Mouse (Mus musculus) midbrain, postnatal 0 days (tissue): ENCODE data around the gene Car7. TPM values are rescaled to one million over a fixed set of nuclear protein-coding genes. Genes with fewer than 3 reads are reported as not detected.
A peak's percentile ranks its signal among the peaks of the same experiment; 100 is the strongest.
"Not testable (repeated sequence)": the region's sequence is repeated elsewhere in the genome, so short reads cannot be mapped to it uniquely, and the experiment has no call there.

Experiments used
- ATAC-seq: fragments of 200-750 bp; cut with Nextera tagmentation; 2 replicates; pipeline ENCODE4 v1.8.0; 2017; ENCODE audit warnings: moderate number of reproducible peaks, mild to moderate bottlenecking, moderate TSS enrichment, moderate library complexity; ENCODE audit not compliant: low FRiP score
- DNase-seq: peaks from one replicate; pipeline ENCODE4 v3.0.0-alpha.2; 2015; ENCODE audit warnings: low spot score
- H3K27ac ChIP-seq: fragments of 300-500 bp; sonication (generic); 2 replicates; pipeline ENCODE4 v1.5.1; 2014; ENCODE audit warnings: low read depth, mild to moderate bottlenecking, low read length, mixed read lengths
- H3K27me3 ChIP-seq: fragments of 300-500 bp; sonication (generic); 2 replicates; pipeline ENCODE4 v1.6.1; 2014; ENCODE audit warnings: low read length, control low read depth, mixed read lengths; ENCODE audit not compliant: insufficient read depth
- H3K36me3 ChIP-seq: fragments of 300-500 bp; sonication (generic); 2 replicates; pipeline ENCODE4 v1.6.1; 2014; ENCODE audit warnings: low read length, control low read depth, mixed read lengths; ENCODE audit not compliant: insufficient read depth
- H3K4me1 ChIP-seq: fragments of 300-500 bp; sonication (generic); 2 replicates; pipeline ENCODE4 v1.6.1; 2014; ENCODE audit warnings: mild to moderate bottlenecking, control low read depth, antibody characterized with exemption, low read length, mixed read lengths; ENCODE audit not compliant: insufficient read depth
- H3K4me2 ChIP-seq: fragments of 300-500 bp; sonication (generic); 2 replicates; pipeline ENCODE4 v1.6.1; 2014; ENCODE audit warnings: low read depth, mild to moderate bottlenecking, low read length, mixed read lengths; ENCODE audit not compliant: poor library complexity, severe bottlenecking
- H3K4me3 ChIP-seq: fragments of 300-500 bp; sonication (generic); 2 replicates; pipeline ENCODE4 v1.5.1; 2014; ENCODE audit warnings: low read depth, mild to moderate bottlenecking, low read length, moderate library complexity
- H3K9ac ChIP-seq: fragments of 300-500 bp; sonication (generic); replicated peaks from 2 replicates; pipeline ENCODE4 v1.6.1; 2014; ENCODE audit warnings: mild to moderate bottlenecking, low read length, moderate library complexity, mixed read lengths; ENCODE audit not compliant: poor library complexity, severe bottlenecking
- H3K9me3 ChIP-seq: fragments of 300-500 bp; sonication (generic); 2 replicates; pipeline ENCODE4 v1.6.1; 2016; ENCODE audit warnings: low read length, control low read depth
- CTCF ChIP-seq: IDR thresholded peaks from 2 replicates; pipeline ENCODE4 v1.5.1; 2016; ENCODE audit warnings: antibody characterized with exemption, mild to moderate bottlenecking
- WGBS: fragments of 180-500 bp; shearing (Covaris S2); extraction: QIAGEN DNeasy Blood & Tissue Kit; methylation state at CpG from one replicate; pipeline ENCODE4 v1.1.7; 2014; 5-methylcytosine and 5-hydroxymethylcytosine counted together
- polyA plus RNA-seq: library from polyadenylated mRNA; unstranded; fragments of >200 nt; fragmentation: Nextera tagmentation; extraction: Ambion mirVana; gene quantifications from 2 replicates; pipeline ENCODE4 v1.2.1, GENCODE M21; 2015
- total RNA-seq: library from RNA; depleted of rRNA; stranded (reverse); fragments of >200 nt; gene quantifications from 2 replicates; pipeline ENCODE4 v1.2.3, GENCODE M21; 2014

Car7 gene
- total and polyA plus RNA-seq, 2 experiments from 2014 or later = 1.6 to 2.3 TPM

DNA sequence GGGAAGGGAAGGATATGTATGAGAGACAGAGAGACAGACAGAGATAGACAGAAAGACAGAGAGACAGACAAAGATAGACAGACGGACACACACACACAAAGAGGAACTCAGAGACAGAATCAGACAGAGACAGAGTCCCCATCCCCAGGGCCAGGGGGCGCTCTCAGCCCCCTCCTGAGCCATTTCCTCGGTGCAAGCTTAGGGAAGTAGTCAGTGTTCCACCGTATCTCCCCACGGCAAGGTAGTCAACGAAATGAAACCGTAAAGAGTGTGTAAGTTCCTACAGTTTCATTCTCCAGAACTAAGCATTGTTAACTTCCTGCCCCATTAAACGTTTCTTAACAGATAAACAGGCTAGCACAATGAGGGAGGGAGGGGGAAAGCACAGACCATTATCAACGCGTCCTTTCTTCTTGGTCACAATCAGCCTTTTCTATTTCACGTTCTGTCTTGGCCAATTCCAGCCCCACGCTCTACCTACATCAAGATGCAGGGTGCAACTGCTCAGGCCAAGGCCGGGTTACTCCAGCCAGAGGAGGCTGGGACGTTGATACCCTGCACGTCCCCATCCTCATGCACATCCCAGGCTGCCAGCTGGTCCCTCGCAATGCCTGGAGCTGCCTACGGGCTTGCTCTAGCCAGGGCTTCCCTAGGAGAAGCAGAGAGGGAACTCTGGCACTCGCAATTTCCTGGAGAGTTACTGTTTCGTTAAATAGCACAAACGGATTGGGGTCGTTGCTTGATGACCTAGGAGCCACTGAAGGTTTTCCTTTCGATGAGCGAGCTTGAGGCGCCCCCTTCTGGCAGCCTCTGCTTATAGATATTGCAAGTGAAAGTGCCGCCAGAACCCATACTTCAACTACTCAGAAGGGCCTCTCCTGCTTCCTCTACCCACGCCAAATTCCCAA is 36.2 kb downstream of the Car7 start:
- WGBS = 6% methylated on average over 26 of the region's 26 CpGs
- no peaks in the 10 kb centered on the region for H3K36me3 ChIP-seq

GRCm38 (mm10) chr8:104576820-104577219 is 42.3 kb downstream of the Car7 start:
- Histone ChIP-seq H3K27ac (no peak overlapping the region), H3K27me3 (no peaks in the 10 kb centered on the region), H3K9me3 (no peaks in the 10 kb centered on the region), H3K4me2 (no peak overlapping the region), H3K4me1 (no peaks in the 10 kb centered on the region), H3K4me3 (no peak overlapping the region), H3K9ac (no peak overlapping the region), H3K36me3 (no peaks in the 10 kb centered on the region)
- TF ChIP-seq CTCF = no peak
- 88% methylated on average over 3 of the region's 3 CpGs for WGBS
- ATAC-seq (no peak), DNase-seq (no peak)

More for the DNA sequence above, 36.2 kb downstream of the Car7 start:
- DNase-seq (peak; percentile 89), ATAC-seq (peak; percentile 44; the same call in 1 of the 2 replicates)
- peak overlapping the region; percentile 61 for H3K4me2 ChIP-seq
- peak overlapping the region; percentile 33 for H3K4me3 ChIP-seq
- no peaks in the 10 kb centered on the region for H3K27me3 ChIP-seq
- peak; percentile 72 for TF ChIP-seq CTCF
- no peaks in the 10 kb centered on the region for H3K9me3 ChIP-seq
- H3K27ac ChIP-seq = no peak overlapping the region
- H3K9ac ChIP-seq = no peak overlapping the region
- H3K4me1 ChIP-seq = no peaks in the 10 kb centered on the region

- not testable (repeated sequence) for H3K9me3 ChIP-seq, DNase-seq, H3K36me3 ChIP-seq, H3K27me3 ChIP-seq, H3K9ac ChIP-seq, H3K4me2 ChIP-seq, H3K4me3 ChIP-seq, ATAC-seq, H3K4me1 ChIP-seq, H3K27ac ChIP-seq
- 80% methylated on average over 17 of the region's 17 CpGs for WGBS
Measured at GRCm38 (mm10) chr8:104577606-104578005, 43.1 kb downstream of the Car7 start.

GRCm38 (mm10) chr8:104584522-104584921 is 50.0 kb downstream of the Car7 start:
- Histone ChIP-seq H3K27ac (no peak overlapping the region), H3K9ac (no peak overlapping the region), H3K27me3 (no peaks in the 10 kb centered on the region), H3K9me3 (no peaks in the 10 kb centered on the region), H3K4me1 (no peaks in the 10 kb centered on the region), H3K36me3 (no peaks in the 10 kb centered on the region), H3K4me3 (no peak overlapping the region), H3K4me2 (no peak overlapping the region)
- no peak for DNase-seq
- no peak for TF ChIP-seq CTCF
- WGBS = 46% methylated on average over 1 of the region's 1 CpGs
- ATAC-seq = no peak

DNA sequence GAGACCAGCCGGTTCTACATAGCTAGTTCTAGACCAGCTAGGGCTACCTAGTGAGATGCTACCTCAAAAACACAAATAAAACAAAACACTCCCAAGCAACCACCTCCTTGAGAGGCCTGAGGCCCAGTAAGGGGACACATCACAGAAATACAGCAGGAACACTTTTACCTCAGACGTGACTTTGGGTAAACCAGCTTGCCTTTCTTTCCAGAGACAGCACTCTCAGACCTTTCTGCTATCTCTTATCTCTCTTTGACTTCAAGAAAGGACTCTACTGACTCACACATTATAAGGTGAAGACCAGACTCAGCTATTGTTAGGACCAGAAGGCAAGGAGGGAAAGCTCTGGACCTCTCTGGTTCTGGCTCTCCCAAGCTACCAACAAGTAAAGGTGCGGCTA is 55.8 kb downstream of the Car7 start:
- Histone ChIP-seq H3K27ac (no peak overlapping the region), H3K4me2 (no peak overlapping the region), H3K4me3 (no peak overlapping the region), H3K36me3 (peaks cover 14% of the 10 kb centered on the region), H3K27me3 (no peaks in the 10 kb centered on the region), H3K9me3 (no peaks in the 10 kb centered on the region), H3K9ac (no peak overlapping the region), H3K4me1 (no peaks in the 10 kb centered on the region)
- WGBS = 95% methylated on average over 3 of the region's 3 CpGs
- no peak for ATAC-seq
- TF ChIP-seq CTCF = no peak
- no peak for DNase-seq

- ATAC-seq (peak; percentile 94), DNase-seq (peak; percentile 94)
- Histone ChIP-seq H3K4me3 (peak within 1 kb of the TSS; percentile 69), H3K9me3 (no peaks in the 10 kb centered on the region), H3K4me1 (no peaks in the 10 kb centered on the region), H3K4me2 (peak within 1 kb of the TSS; percentile 79), H3K27ac (peak within 1 kb of the TSS; percentile 70), H3K36me3 (peaks cover 14% of the 10 kb centered on the region), H3K27me3 (no peaks in the 10 kb centered on the region), H3K9ac (peak within 1 kb of the TSS; percentile 74)
- no peak for TF ChIP-seq CTCF
- WGBS = under 1% methylated on average over 43 of the region's 44 CpGs
Measured at GRCm38 (mm10) chr8:104591133-104591834, 56.8 kb downstream of the Car7 start, which contains the start of gene Pdp2. TSS of gene Pdp2 (plus strand) at chr8:104591451.
